ENCODE assay signal across 8 mouse cellular contexts in the genomic region with DNA sequence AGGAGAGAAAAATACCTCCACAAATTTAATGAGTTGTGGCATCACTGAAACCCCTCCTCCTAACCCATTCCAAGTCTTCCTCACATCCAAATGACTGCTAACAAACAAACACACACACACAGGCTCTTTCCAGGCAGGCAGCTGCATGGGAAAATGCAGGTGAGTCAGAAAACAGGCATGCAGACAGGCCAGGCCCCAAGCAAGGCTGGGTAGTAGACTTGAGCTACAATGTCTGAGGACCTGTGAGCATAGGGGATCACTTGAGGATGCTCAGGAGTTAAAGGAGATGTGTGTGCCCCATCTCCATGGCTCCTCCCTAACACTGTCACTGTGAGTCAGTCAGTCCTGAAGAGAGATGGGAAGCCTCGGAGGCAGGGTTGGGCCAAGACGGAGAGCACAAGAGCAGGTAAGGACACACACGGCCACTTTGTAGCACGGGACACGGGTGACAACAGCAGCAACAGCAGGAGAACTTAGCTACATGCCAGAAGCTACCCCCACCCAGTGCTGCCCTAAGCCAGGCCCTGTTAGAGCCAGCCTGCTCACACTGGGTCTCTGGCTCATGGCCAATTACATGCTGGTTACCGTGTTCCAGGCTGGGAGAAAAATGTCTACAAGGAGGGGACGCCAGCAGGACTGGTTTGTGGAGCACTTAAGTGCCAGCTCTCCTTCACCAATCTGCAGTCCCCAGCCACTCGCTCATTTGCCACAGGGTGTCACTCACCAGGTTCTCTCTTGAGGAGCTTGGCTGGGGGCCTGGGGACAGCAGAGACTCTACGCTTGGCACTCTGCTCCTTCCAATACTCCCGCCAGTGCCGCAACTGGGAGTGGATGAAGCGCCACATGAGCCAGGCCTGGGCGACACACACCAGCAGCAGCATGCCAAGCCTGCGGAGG. TPM values are rescaled to one million over a fixed set of nuclear protein-coding genes. Genes with fewer than 3 reads are reported as not detected.
DNase-seq lines count a peak whose midpoint lies in the region; ATAC-seq and TF ChIP-seq lines count a peak whose summit lies in the region.

No protein-coding gene starts in this region.

- H3K36me3 ChIP-seq in embryonic facial prominence, embryonic 13.5 days: peaks cover 81% of the 10 kb centered on the region
- H3K36me3 ChIP-seq in embryonic facial prominence, embryonic 10.5 days (replicated peaks): peaks cover 89% of the 10 kb centered on the region
- H3K36me3 ChIP-seq in hindbrain, postnatal 0 days (ENCODE audit: insufficient read depth, low read length): no peaks in the 10 kb centered on the region
- H3K36me3 ChIP-seq in stomach, embryonic 15.5 days: 0 out of 2 replicates have a peak, but pooled peaks cover 8% of the 10 kb centered on the region

- peak overlapping the region; percentile 36; the same call in 1 of the 2 replicates for H3K9ac ChIP-seq in embryonic facial prominence, embryonic 13.5 days
- H3K9ac ChIP-seq in hindbrain, postnatal 0 days (replicated peaks; ENCODE audit: low read length): no peak overlapping the region
- no peak overlapping the region for H3K9ac ChIP-seq in stomach, embryonic 15.5 days

- peaks cover 5% of the 10 kb centered on the region for H3K4me1 ChIP-seq in embryonic facial prominence, embryonic 13.5 days
- peaks cover 12% of the 10 kb centered on the region for H3K4me1 ChIP-seq in embryonic facial prominence, embryonic 10.5 days
- 0 out of 2 replicates have a peak, but pooled peaks cover 7% of the 10 kb centered on the region for H3K4me1 ChIP-seq in hindbrain, postnatal 0 days (ENCODE audit: insufficient read depth, low read length)
- no peaks in the 10 kb centered on the region for H3K4me1 ChIP-seq in stomach, embryonic 15.5 days

- DNase-seq in embryonic facial prominence, embryonic 10.5 days (ENCODE audit: low spot score): no peak
- DNase-seq in right cerebral cortex, postnatal 4 days: peak; percentile 27
- no peak for DNase-seq in right cerebral cortex, postnatal 36 days (ENCODE audit: low spot score in 2 of 2)
- DNase-seq in hindbrain, postnatal 0 days (ENCODE audit: low spot score): peak; percentile 69
- DNase-seq in c-Kit-positive CD71-positive TER-119-positive erythroid progenitor cells, embryonic 14.5 days (ENCODE audit: low spot score): no peak
- no peak for DNase-seq in B cell, adult 2 months

- TF ChIP-seq CTCF in hindbrain, postnatal 0 days (IDR thresholded peaks at IDR 0.05; ENCODE audit: low read depth): peak; percentile 35

- no peaks in the 10 kb centered on the region for H3K27me3 ChIP-seq in embryonic facial prominence, embryonic 13.5 days
- H3K27me3 ChIP-seq in embryonic facial prominence, embryonic 10.5 days (replicated peaks; ENCODE audit: low read depth, poor library complexity, severe bottlenecking): no peaks in the 10 kb centered on the region
- H3K27me3 ChIP-seq in hindbrain, postnatal 0 days (ENCODE audit: insufficient read depth, low read length): no peaks in the 10 kb centered on the region
- H3K27me3 ChIP-seq in stomach, embryonic 15.5 days (replicated peaks): no peaks in the 10 kb centered on the region

- H3K4me3 ChIP-seq in embryonic facial prominence, embryonic 13.5 days: no peak overlapping the region
- H3K4me3 ChIP-seq in embryonic facial prominence, embryonic 10.5 days: no peak overlapping the region
- H3K4me3 ChIP-seq in hindbrain, postnatal 0 days (ENCODE audit: low read length): no peak overlapping the region
- H3K4me3 ChIP-seq in stomach, embryonic 15.5 days (replicated peaks): no peak overlapping the region

- WGBS in embryonic facial prominence, embryonic 13.5 days: 89% methylated on average over 14 of the region's 14 CpGs
- 92% methylated on average over 14 of the region's 14 CpGs for WGBS in embryonic facial prominence, embryonic 10.5 days
- WGBS in hindbrain, postnatal 0 days: 42% methylated on average over 14 of the region's 14 CpGs
- WGBS in stomach, embryonic 15.5 days: 87% methylated on average over 14 of the region's 14 CpGs

- H3K27ac ChIP-seq in embryonic facial prominence, embryonic 13.5 days: no peak overlapping the region
- no peak overlapping the region for H3K27ac ChIP-seq in embryonic facial prominence, embryonic 10.5 days (replicated peaks)
- H3K27ac ChIP-seq in hindbrain, postnatal 0 days: no peak overlapping the region
- no peak overlapping the region for H3K27ac ChIP-seq in stomach, embryonic 15.5 days

- no peaks in the 10 kb centered on the region for H3K9me3 ChIP-seq in embryonic facial prominence, embryonic 13.5 days
- no peaks in the 10 kb centered on the region for H3K9me3 ChIP-seq in embryonic facial prominence, embryonic 10.5 days
- no peaks in the 10 kb centered on the region for H3K9me3 ChIP-seq in hindbrain, postnatal 0 days (ENCODE audit: low read length)
- no peaks in the 10 kb centered on the region for H3K9me3 ChIP-seq in stomach, embryonic 15.5 days

- H3K4me2 ChIP-seq in embryonic facial prominence, embryonic 13.5 days: no peak overlapping the region
- no peak overlapping the region for H3K4me2 ChIP-seq in hindbrain, postnatal 0 days (ENCODE audit: low read depth, low read length)
- H3K4me2 ChIP-seq in stomach, embryonic 15.5 days: no peak overlapping the region

- no peak for ATAC-seq in embryonic facial prominence, embryonic 13.5 days (ENCODE audit: insufficient number of reproducible peaks, insufficient read depth, low FRiP score, low TSS enrichment, low read depth)
- peak; percentile 62 for ATAC-seq in hindbrain, postnatal 0 days
- 0 out of 2 replicates have a peak, but pooled peaks have one; percentile 47 for ATAC-seq in stomach, embryonic 15.5 days (ENCODE audit: insufficient read depth, low FRiP score, low read depth)

RNA-seq across cellular contexts. Expression of a gene that starts 51.1 kb away (rescaled TPM):
- 2.6 and 2.7 TPM in 2 replicates for polyA plus RNA-seq in embryonic facial prominence, embryonic 13.5 days (2015; fragmentation: Nextera tagmentation; extraction: Ambion mirVana)
- 2.2 and 2.5 TPM in 2 replicates for polyA plus RNA-seq in embryonic facial prominence, embryonic 10.5 days (2016; fragmentation: Nextera tagmentation; extraction: Ambion mirVana)
- total RNA-seq in hindbrain, postnatal 0 days (2014; rRNA removed): 2.7 and 8.1 TPM in 2 replicates
- 3.4 and 3.9 TPM in 2 replicates for polyA plus RNA-seq in hindbrain, postnatal 0 days (2015; fragmentation: Nextera tagmentation; extraction: Ambion mirVana)
- 2.5 and 2.8 TPM in 2 replicates for polyA plus RNA-seq in stomach, embryonic 15.5 days (2015; fragmentation: Nextera tagmentation; extraction: Ambion mirVana)

Comparison
In these comparisons a context has a peak if more than half of its experiments do, and no peak if none do; other contexts are left out.
1. DNase-seq: peak in right cerebral cortex, postnatal 4 days (single experiment) and hindbrain, postnatal 0 days (single experiment); none in embryonic facial prominence, embryonic 10.5 days (single experiment), right cerebral cortex, postnatal 36 days (0 of 2), c-Kit-positive CD71-positive TER-119-positive erythroid progenitor cells, embryonic 14.5 days (single experiment) and B cell, adult 2 months (0 of 2).